Mouse (Mus musculus) spleen, adult 2 months (tissue): ENCODE data around the gene Speer4d.
"Not testable (repeated sequence)": the region's sequence is repeated elsewhere in the genome, so short reads cannot be mapped to it uniquely, and the experiment has no call there.

ENCODE experiments used
- CTCF ChIP-seq: fragments of 200-500 bp; IDR thresholded peaks from 2 replicates; pipeline ENCODE4 v1.5.1; 2011; ENCODE audit warnings: mild to moderate bottlenecking, inconsistent platforms; ENCODE audit not compliant: insufficient read depth, insufficient read length, insufficient replicate concordance; ENCODE audit errors: extremely low read depth
- POLR2A ChIP-seq: fragments of 200-500 bp; IDR thresholded peaks from 2 replicates; pipeline ENCODE4 v1.6.1; 2011; ENCODE audit warnings: low read depth, low read length, inconsistent platforms

DNA sequence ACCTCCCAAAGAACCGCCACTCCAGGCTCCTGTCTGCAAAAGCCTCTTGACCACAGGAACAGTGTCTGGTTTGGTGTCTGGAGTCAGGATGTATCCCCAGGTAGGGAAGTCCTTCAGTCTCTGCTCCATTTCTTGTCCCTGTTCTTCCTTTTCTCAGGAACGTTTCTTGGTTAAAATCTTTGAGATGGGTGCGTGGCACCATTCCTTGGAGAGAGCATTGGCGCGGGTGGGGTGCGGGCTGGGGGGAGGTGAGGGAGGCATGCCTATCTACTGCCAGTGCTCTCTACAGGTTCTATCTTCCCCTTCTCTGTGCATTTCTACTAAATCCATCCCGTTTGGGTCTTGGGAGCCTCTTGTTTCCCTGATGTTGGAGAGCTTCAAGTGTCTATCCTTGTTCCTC, 45.0 kb downstream of the Speer4d start:
- TF ChIP-seq POLR2A, CTCF: not testable (repeated sequence)
